Mouse (Mus musculus) gastrocnemius, postnatal 36 days (tissue): ENCODE data around the gene Gjb4. TPM values are rescaled to one million over a fixed set of nuclear protein-coding genes. Genes with fewer than 3 reads are reported as not detected.
A peak's percentile ranks its signal among the peaks of the same experiment; 100 is the strongest.

Source experiments
- DNase-seq, 2 experiments: peaks; one replicate each; pipeline ENCODE4 v3.0.0; 2022
- intact Hi-C: fragments of 180-260 bp; cut with DNase I; formaldehyde crosslinking; loops from one replicate; pipeline ENCODE4 v1.15.1; 2025
- total RNA-seq, 2 experiments: library from RNA; stranded (reverse); gene quantifications; 2 replicates each; pipeline ENCODE4 v1.2.3; 2021

Gjb4 gene
- total RNA-seq, 2 experiments from 2014 or later: not detected

- DNase-seq: no peak
- intact Hi-C loops: no loop called here
Observed at GRCm38 (mm10) chr4:127354506-127355485, 915 bp upstream of the Gjb4 start.

GRCm38 (mm10) chr4:127352594-127352993, 1.3 kb downstream of the Gjb4 start:
- no peak for DNase-seq
- intact Hi-C loops: no loop called here

DNA sequence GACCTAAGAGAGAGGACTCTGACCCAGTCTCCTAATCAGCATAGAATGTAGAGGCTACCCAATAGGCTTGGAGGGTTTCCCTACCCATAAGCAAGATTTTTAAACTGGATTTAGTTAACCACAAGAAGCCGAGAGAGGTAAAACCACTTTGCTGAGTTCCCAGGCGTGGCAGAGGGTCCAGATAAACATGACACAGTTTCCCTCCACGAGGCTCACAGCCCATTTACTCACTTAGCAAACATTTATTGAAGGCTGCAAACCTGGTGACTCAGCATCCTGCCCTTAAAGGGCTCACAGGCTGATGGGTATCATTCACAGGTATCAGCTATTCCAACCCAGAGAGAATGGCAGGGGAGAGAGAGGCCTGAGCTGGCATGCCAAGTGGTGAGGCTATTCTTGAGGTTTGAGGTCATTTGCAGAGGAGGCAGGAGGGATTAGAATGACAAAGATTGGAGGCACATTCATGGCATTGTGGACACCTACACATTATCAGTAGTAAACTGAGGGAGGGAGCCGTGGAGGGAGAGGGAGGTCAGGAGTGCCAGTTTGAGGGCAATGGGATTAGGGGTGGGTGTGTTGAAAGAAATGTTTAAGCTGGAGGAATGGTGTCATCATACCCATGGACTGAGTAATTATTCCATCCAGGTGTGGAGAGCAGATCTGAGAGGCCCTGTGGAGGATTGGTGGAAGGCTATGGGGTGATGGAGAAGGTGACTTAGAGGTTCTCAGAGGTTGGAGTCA, 4.2 kb downstream of the Gjb4 start:
- DNase-seq: no peak
- intact Hi-C loops: no loop called here

DNA sequence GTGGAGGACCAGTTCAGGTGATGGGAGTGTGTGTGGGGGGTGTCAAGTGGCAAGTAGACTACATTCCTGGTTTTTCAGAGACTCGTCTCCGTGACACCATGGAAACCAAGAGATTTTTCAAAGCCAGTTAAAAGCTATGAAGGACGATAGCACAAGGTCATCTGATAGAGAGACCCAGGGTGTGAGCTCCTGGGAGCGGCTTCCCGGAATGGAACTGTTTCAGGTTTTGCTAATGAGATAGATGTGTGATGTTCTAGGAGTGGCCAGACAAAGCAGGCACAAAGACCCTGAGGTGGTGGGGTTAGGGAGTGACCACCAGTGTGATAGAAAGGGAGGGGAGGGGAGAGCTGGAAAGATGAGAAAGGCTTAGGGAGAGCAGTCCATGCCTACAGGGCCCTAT, 8.9 kb downstream of the Gjb4 start:
- intact Hi-C loops: no loop called here
- no peak for DNase-seq

DNA sequence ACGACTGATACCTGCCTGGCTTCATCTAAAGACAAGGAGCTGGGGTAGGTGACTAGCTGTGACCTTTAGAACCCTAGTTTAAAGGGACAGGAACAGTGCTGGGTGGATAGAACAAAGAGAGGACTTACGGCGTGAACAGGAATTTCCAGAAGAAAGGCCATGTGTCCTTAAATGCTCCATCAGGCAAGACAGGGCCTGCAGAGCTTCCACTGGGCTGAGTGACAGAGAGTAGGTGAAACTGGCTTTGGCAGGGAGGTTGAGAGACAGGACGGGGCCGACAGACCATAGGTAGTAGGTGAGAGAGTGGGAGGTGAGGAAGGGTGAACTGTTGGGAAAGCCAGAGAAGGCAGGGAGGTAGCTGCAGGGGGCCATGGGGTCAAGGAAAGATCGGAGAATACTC, 12.5 kb downstream of the Gjb4 start:
- intact Hi-C loops: no loop called here

GRCm38 (mm10) chr4:127337668-127338067, 16.2 kb downstream of the Gjb4 start:
- intact Hi-C loops: no loop called here
- no peak for DNase-seq

More for the DNA sequence above, 12.5 kb downstream of the Gjb4 start:
- DNase-seq: no peak

DNA sequence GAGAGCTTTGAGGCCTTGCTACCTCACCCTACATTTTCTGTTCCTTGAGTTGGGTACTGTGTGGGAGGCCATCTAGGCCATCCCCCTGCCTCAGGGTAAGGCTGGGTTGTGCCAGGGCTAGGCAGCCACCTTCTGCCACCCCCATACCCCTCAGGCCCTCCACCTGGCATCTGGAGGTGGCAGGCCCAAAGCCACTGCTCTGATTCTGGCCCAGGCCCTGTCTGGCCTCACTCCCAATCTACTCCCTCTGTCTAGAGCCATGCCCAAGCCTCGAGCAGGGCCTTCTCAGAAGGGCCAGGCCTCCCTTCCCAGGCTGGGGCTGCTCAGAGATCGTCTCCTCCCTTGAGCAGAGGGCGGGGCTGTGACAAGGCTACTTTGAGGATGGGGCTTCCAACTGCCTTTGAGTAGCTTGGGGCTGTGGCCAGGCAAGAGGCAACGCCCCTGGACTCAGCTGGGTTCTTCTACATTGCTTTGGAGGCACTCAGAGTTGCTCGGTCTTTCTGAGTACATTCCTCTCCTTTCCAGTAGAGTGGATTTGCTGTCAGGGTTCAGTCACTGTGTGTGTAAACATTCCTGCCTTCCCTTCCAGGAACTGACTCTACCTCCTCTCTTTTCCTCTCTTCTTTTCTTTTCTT, 18.9 kb downstream of the Gjb4 start:
- DNase-seq: no peak
- intact Hi-C loops: no loop called here

GRCm38 (mm10) chr4:127331171-127331570, 22.7 kb downstream of the Gjb4 start:
- intact Hi-C loops: no loop called here
- no peak for DNase-seq

DNA sequence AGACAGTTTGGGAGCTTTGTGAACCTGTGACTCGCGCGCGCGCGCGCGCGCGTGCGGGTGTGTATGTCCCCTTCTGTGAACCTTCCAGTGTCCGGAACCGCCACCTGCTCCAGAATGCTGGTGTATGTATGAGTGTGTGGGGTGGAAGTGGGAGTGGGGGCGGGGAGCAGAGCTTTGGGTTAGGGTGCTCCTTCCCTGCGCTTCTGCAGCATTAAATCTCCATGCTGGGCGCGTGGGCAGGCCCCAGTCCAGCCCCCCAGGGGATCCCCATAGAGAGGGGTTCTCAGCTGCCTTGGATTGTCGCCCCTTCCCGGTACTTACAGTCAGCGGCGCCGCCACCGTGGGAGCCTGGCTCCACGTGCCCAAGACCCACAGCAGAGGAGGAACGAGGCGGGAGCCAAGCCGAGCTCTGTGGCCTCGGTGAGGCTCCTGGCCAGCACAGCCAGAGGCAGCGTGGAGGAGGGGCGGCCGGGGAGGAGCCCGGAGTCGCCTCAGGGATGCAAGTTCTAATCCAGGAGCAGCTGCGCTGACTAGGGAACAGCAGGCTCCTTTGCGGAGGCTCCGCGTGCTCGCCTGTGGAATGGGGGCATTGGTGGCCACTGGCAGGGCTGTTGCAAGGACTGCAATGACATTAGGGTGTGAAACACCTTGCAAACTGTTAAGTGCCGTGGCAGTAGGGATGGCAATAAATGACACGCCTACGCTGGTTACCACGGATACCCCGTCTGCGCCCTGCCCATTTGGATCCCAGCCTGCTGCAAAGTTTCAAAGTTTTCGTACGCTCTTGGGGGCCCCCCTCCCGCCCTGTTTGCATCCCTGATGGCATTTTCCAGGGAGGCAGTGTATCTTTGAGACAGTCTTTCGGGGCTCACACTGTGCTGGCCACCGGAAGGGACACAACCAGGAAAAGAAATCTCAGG, 23.4 kb downstream of the Gjb4 start, which contains the start of gene Gjb3:
TSS of gene Gjb3 (minus strand) at position 664 of the 920 bp plus-strand sequence.
- intact Hi-C loops: no loop called here
- no peak for DNase-seq

DNA sequence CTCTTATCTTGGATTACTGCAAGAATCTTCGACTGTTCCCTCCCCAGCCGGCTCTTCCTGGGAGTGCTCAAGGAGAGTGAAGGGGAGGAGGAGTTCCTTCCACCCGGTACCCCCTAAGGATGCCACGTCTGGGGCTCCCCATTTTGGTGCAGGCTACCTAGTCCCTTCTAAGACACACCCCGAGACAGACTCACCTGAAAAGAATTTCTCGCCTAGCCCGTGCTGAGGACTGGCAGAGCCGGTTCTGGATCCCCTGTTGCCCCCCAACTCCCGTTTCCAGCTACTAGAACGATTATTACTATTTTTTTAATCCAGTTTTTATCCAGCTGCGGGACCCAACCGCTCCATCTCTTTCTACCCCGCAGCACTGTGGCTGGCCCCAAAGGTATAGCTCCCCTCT, 24.1 kb downstream of the Gjb4 start:
- intact Hi-C loops: no loop called here
- no peak for DNase-seq

GRCm38 (mm10) chr4:127329046-127329445, 24.8 kb downstream of the Gjb4 start:
- intact Hi-C loops: no loop called here
- DNase-seq: no peak

DNA sequence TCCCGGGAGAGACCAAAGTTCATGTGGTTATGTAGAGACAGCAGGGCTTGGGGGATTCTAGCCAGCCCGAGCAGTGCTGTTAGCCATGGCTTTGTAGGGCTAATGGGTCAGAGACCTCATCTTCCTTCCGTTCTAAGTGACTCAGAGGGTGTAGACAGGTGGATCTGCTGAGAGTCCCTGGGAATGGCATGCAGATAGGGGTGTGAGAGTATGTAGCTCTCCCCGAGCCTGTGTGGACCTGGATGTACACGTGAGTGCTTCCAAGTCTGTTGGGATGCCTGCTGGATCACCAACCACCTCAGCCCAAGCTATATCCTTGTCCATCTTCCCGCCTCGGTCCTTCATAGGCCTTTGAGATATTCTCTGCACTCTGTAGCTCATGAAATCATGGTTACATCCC, 25.5 kb downstream of the Gjb4 start:
- DNase-seq: no peak
- intact Hi-C loops: no loop called here

GRCm38 (mm10) chr4:127327749-127328148, 26.1 kb downstream of the Gjb4 start:
- intact Hi-C loops: no loop called here
- DNase-seq: no peak

- intact Hi-C loops: no loop called here
- no peak for DNase-seq
Observed at GRCm38 (mm10) chr4:127327258-127327657, 26.6 kb downstream of the Gjb4 start.

GRCm38 (mm10) chr4:127325276-127325675, 28.6 kb downstream of the Gjb4 start:
- DNase-seq: no peak
- intact Hi-C loops: no loop called here

- DNase-seq: peak; percentile 54 to 60
- intact Hi-C loops: no loop called here
Observed at GRCm38 (mm10) chr4:127324759-127325158, 29.1 kb downstream of the Gjb4 start.

DNA sequence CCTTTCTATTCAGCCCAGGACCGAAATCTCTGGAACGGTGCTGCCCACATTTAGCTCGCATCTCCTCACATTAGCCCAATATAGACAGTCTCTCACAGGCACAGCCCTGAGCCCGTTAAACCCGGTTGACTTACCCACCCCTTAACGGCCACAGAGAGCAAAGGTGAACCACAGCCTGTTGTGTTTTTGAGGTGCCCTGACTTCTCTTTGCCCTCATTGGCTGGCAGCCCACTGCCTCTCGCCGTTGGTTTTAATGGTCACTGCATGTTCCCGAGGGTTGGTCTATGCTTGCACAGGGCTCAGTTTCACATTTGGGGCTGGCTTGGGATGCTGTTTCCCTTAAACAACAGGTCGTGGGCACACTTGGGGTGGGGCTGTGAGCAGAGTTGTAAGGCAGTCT, 29.6 kb downstream of the Gjb4 start:
- no peak for DNase-seq
- intact Hi-C loops: no loop called here

GRCm38 (mm10) chr4:127323651-127324050, 30.2 kb downstream of the Gjb4 start:
- no peak for DNase-seq
- intact Hi-C loops: no loop called here

GRCm38 (mm10) chr4:127319613-127320012, 34.3 kb downstream of the Gjb4 start:
- peak in 1 of 2 experiments; percentile 40 for DNase-seq
- intact Hi-C loops: loop anchor here (1.0 to 2.0 kb wide), 2 partner anchors 69 to 84 kb away; no protein-coding TSS in a partner anchor

- intact Hi-C loops: no loop called here
- no peak for DNase-seq
Observed at GRCm38 (mm10) chr4:127317143-127317542, 36.7 kb downstream of the Gjb4 start.
